Mouse (Mus musculus): ENCODE measurements around the gene Il22ra1. TPM values are rescaled to one million over a fixed set of nuclear protein-coding genes. Genes with fewer than 3 reads are reported as not detected.
A peak's percentile ranks its signal among the peaks of the same experiment; 100 is the strongest.

Il22ra1 gene
- polyA plus RNA-seq (2012; rRNA removed), result 0.67 and 0.76 TPM in 2 replicates

GRCm38 (mm10) chr4:135727817-135728216 lies at the start of gene Il22ra1:
Il22ra1 (plus strand) TSS chr4:135728172.
- DNase-seq (ENCODE audit: low read depth in 1 of 2, low spot score in 2 of 2), result no peak
- WGBS, result 49% methylated on average over 14 of the region's 14 CpGs

GRCm38 (mm10) chr4:135679316-135679715 lies 48.7 kb upstream of the Il22ra1 start:
- TF ChIP-seq POLR2A (IDR thresholded peaks at IDR 0.05; ENCODE audit: low read depth, low read length), result no peak
- no peak for TF ChIP-seq CTCF (IDR thresholded peaks at IDR 0.05; ENCODE audit: extremely low read depth, insufficient read depth, insufficient read length, insufficient replicate concordance)
- DNase-seq (ENCODE audit: low read depth in 1 of 2, low spot score in 2 of 2), result peak in 1 of 2 experiments; percentile 45
- WGBS, result 13% methylated on average over 4 of the region's 4 CpGs
- Histone ChIP-seq H3K4me1 (ENCODE audit: control insufficient read depth, insufficient read depth, insufficient read length) (no peaks in the 10 kb centered on the region), H3K36me3 (ENCODE audit: control insufficient read depth, insufficient read depth, low read length) (no peaks in the 10 kb centered on the region), H3K27ac (ENCODE audit: insufficient read depth, low read length) (no peak overlapping the region), H3K4me3 (ENCODE audit: extremely low read depth, insufficient read depth, insufficient read length) (no peak overlapping the region), H3K27me3 (ENCODE audit: control insufficient read depth, insufficient read depth, low read length) (no peaks in the 10 kb centered on the region)

More at GRCm38 (mm10) chr4:135727817-135728216, at the start of gene Il22ra1:
- TF ChIP-seq POLR2A (IDR thresholded peaks at IDR 0.05; ENCODE audit: low read depth, low read length), result no peak
- TF ChIP-seq CTCF (IDR thresholded peaks at IDR 0.05; ENCODE audit: extremely low read depth, insufficient read depth, insufficient read length, insufficient replicate concordance), result no peak
- Histone ChIP-seq H3K4me1 (ENCODE audit: control insufficient read depth, insufficient read depth, insufficient read length) (no peaks in the 10 kb centered on the region), H3K4me3 (ENCODE audit: extremely low read depth, insufficient read depth, insufficient read length) (no peak within 1 kb of the TSS), H3K27me3 (ENCODE audit: control insufficient read depth, insufficient read depth, low read length) (no peaks in the 10 kb centered on the region), H3K27ac (ENCODE audit: insufficient read depth, low read length) (no peak within 1 kb of the TSS), H3K36me3 (ENCODE audit: control insufficient read depth, insufficient read depth, low read length) (no peaks in the 10 kb centered on the region)

GRCm38 (mm10) chr4:135681789-135682188 lies 46.2 kb upstream of the Il22ra1 start:
- peaks cover 5% of the 10 kb centered on the region; the same call in 1 of the 2 replicates for H3K4me1 ChIP-seq (ENCODE audit: control insufficient read depth, insufficient read depth, insufficient read length)
- 86% methylated on average over 5 of the region's 5 CpGs for WGBS
- TF ChIP-seq POLR2A (IDR thresholded peaks at IDR 0.05; ENCODE audit: low read depth, low read length) (no peak), CTCF (IDR thresholded peaks at IDR 0.05; ENCODE audit: extremely low read depth, insufficient read depth, insufficient read length, insufficient replicate concordance) (no peak)
- peaks cover 6% of the 10 kb centered on the region for H3K27me3 ChIP-seq (ENCODE audit: control insufficient read depth, insufficient read depth, low read length)
- no peak for DNase-seq (ENCODE audit: low read depth in 1 of 2, low spot score in 2 of 2)
- no peak overlapping the region for H3K4me3 ChIP-seq (ENCODE audit: extremely low read depth, insufficient read depth, insufficient read length)
- H3K27ac ChIP-seq (ENCODE audit: insufficient read depth, low read length), result no peak overlapping the region
- no peaks in the 10 kb centered on the region for H3K36me3 ChIP-seq (ENCODE audit: control insufficient read depth, insufficient read depth, low read length)

GRCm38 (mm10) chr4:135683553-135683952 lies 44.4 kb upstream of the Il22ra1 start:
- 37% methylated on average over 4 of the region's 4 CpGs for WGBS
- TF ChIP-seq CTCF (IDR thresholded peaks at IDR 0.05; ENCODE audit: extremely low read depth, insufficient read depth, insufficient read length, insufficient replicate concordance) (no peak), POLR2A (IDR thresholded peaks at IDR 0.05; ENCODE audit: low read depth, low read length) (no peak)
- DNase-seq (ENCODE audit: low read depth in 1 of 2, low spot score in 2 of 2), result no peak
- Histone ChIP-seq H3K27me3 (ENCODE audit: control insufficient read depth, insufficient read depth, low read length) (peaks cover 7% of the 10 kb centered on the region), H3K4me1 (ENCODE audit: control insufficient read depth, insufficient read depth, insufficient read length) (peaks cover 5% of the 10 kb centered on the region; the same call in 1 of the 2 replicates), H3K4me3 (ENCODE audit: extremely low read depth, insufficient read depth, insufficient read length) (no peak overlapping the region), H3K27ac (ENCODE audit: insufficient read depth, low read length) (no peak overlapping the region), H3K36me3 (ENCODE audit: control insufficient read depth, insufficient read depth, low read length) (no peaks in the 10 kb centered on the region)

GRCm38 (mm10) chr4:135684731-135685130 lies 43.2 kb upstream of the Il22ra1 start:
- TF ChIP-seq CTCF (IDR thresholded peaks at IDR 0.05; ENCODE audit: extremely low read depth, insufficient read depth, insufficient read length, insufficient replicate concordance), result no peak
- TF ChIP-seq POLR2A (IDR thresholded peaks at IDR 0.05; ENCODE audit: low read depth, low read length), result no peak
- Histone ChIP-seq H3K27ac (ENCODE audit: insufficient read depth, low read length) (no peak overlapping the region), H3K4me1 (ENCODE audit: control insufficient read depth, insufficient read depth, insufficient read length) (peaks cover 5% of the 10 kb centered on the region; the same call in 1 of the 2 replicates), H3K4me3 (ENCODE audit: extremely low read depth, insufficient read depth, insufficient read length) (no peak overlapping the region), H3K27me3 (ENCODE audit: control insufficient read depth, insufficient read depth, low read length) (peaks cover 7% of the 10 kb centered on the region), H3K36me3 (ENCODE audit: control insufficient read depth, insufficient read depth, low read length) (no peaks in the 10 kb centered on the region)
- DNase-seq (ENCODE audit: low read depth in 1 of 2, low spot score in 2 of 2), result no peak
- 32% methylated on average over 3 of the region's 3 CpGs for WGBS

GRCm38 (mm10) chr4:135685906-135686567 lies 41.9 kb upstream of the Il22ra1 start, which contains the start of gene Ifnlr1:
Ifnlr1 (plus strand) TSS chr4:135686287.
- H3K27ac ChIP-seq (ENCODE audit: insufficient read depth, low read length), result no peak within 1 kb of the TSS
- peaks cover 5% of the 10 kb centered on the region; the same call in 1 of the 2 replicates for H3K4me1 ChIP-seq (ENCODE audit: control insufficient read depth, insufficient read depth, insufficient read length)
- WGBS, result 1% methylated on average over 41 of the region's 41 CpGs
- H3K27me3 ChIP-seq (ENCODE audit: control insufficient read depth, insufficient read depth, low read length), result peaks cover 7% of the 10 kb centered on the region
- no peak for TF ChIP-seq POLR2A (IDR thresholded peaks at IDR 0.05; ENCODE audit: low read depth, low read length)
- TF ChIP-seq CTCF (IDR thresholded peaks at IDR 0.05; ENCODE audit: extremely low read depth, insufficient read depth, insufficient read length, insufficient replicate concordance), result no peak
- peak in 1 of 2 experiments; percentile 47 for DNase-seq (ENCODE audit: low read depth in 1 of 2, low spot score in 2 of 2)
- no peaks in the 10 kb centered on the region for H3K36me3 ChIP-seq (ENCODE audit: control insufficient read depth, insufficient read depth, low read length)
- H3K4me3 ChIP-seq (ENCODE audit: extremely low read depth, insufficient read depth, insufficient read length), result peak within 1 kb of the TSS; percentile 56; the same call in 1 of the 2 replicates

- Histone ChIP-seq H3K27ac (ENCODE audit: insufficient read depth, low read length) (no peak overlapping the region), H3K4me1 (ENCODE audit: control insufficient read depth, insufficient read depth, insufficient read length) (peaks cover 5% of the 10 kb centered on the region; the same call in 1 of the 2 replicates), H3K4me3 (ENCODE audit: extremely low read depth, insufficient read depth, insufficient read length) (peak overlapping the region; percentile 56; the same call in 1 of the 2 replicates), H3K36me3 (ENCODE audit: control insufficient read depth, insufficient read depth, low read length) (no peaks in the 10 kb centered on the region), H3K27me3 (ENCODE audit: control insufficient read depth, insufficient read depth, low read length) (peaks cover 7% of the 10 kb centered on the region)
- TF ChIP-seq CTCF (IDR thresholded peaks at IDR 0.05; ENCODE audit: extremely low read depth, insufficient read depth, insufficient read length, insufficient replicate concordance), result no peak
- TF ChIP-seq POLR2A (IDR thresholded peaks at IDR 0.05; ENCODE audit: low read depth, low read length), result no peak
- no peak for DNase-seq (ENCODE audit: low read depth in 1 of 2, low spot score in 2 of 2)
- 3% methylated on average over 21 of the region's 21 CpGs for WGBS
Measured at GRCm38 (mm10) chr4:135686568-135686953, 41.4 kb upstream of the Il22ra1 start.

Measured in spleen, adult 2 months (tissue).